Mouse (Mus musculus) bone marrow macrophage, adult 2 months (primary cell): ENCODE measurements around the gene Atmin.

ENCODE experiments used
- CTCF ChIP-seq: IDR thresholded peaks from 2 replicates; pipeline ENCODE4 v1.5.1; 2012; ENCODE audit warnings: low read depth, mild to moderate bottlenecking, low read length, moderate library complexity
- POLR2A ChIP-seq: IDR thresholded peaks from 2 replicates; pipeline ENCODE4 v1.6.1; 2012; ENCODE audit warnings: mild to moderate bottlenecking, low read depth, low read length, borderline replicate concordance

GRCm38 (mm10) chr8:116951369-116951768, 8.2 kb downstream of the Atmin start:
- no peak for TF ChIP-seq POLR2A
- TF ChIP-seq CTCF: no peak
